Mouse (Mus musculus) ES-E14 (cell line): ENCODE data around the gene Ankmy1.

ENCODE experiments used
- HCFC1 ChIP-seq: IDR thresholded peaks from 2 replicates; pipeline ENCODE4 v1.6.1; 2012; ENCODE audit warnings: low read length, inconsistent platforms, borderline replicate concordance; ENCODE audit not compliant: insufficient read depth
- MAFK ChIP-seq: IDR thresholded peaks from 2 replicates; pipeline ENCODE4 v1.6.1; 2014; ENCODE audit warnings: mild to moderate bottlenecking, low read depth, low read length, inconsistent platforms; ENCODE audit not compliant: insufficient read depth
- ZC3H11A ChIP-seq: IDR thresholded peaks from 2 replicates; pipeline ENCODE4 v1.6.1; 2012; ENCODE audit warnings: low read depth, mild to moderate bottlenecking, inconsistent platforms, low read length, borderline replicate concordance

DNA sequence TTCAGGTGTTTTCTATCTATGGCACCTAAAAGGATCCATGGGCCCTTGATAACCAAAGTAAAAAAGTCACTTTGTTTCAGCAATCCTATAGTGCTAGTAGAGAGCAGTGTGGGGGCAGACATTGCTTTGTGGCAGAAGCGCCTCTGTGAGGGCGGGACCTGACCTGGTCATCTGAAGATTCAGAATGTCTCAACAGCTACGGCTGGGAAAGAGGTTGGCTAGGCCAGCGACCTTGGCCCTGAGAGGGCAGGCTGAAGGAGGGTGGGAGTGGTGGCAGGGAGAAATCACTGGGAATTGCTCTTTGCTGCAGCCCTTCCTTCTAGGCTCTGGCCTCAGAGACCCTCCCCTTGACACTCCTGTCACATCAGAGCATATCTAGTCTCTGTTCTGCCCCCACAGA is 11.5 kb upstream of the Ankmy1 start:
- TF ChIP-seq ZC3H11A (no peak), HCFC1 (no peak), MAFK (no peak)
